8 mouse cellular contexts compared by ENCODE assay signal in genomic region chr9:104444906-104445305, GRCm38 (mm10).
A peak's percentile ranks its signal among the peaks of the same experiment; 100 is the strongest.
DNase-seq lines count a peak whose midpoint lies in the region; ATAC-seq and TF ChIP-seq lines count a peak whose summit lies in the region.

No protein-coding gene starts in this region.

- H3K27ac ChIP-seq in heart, adult 2 months, result no peak overlapping the region
- H3K27ac ChIP-seq in cerebellum, adult 2 months (ENCODE audit: insufficient read depth, low read length), result no peak overlapping the region
- H3K27ac ChIP-seq in liver, embryonic 14.5 days, result no peak overlapping the region

- TF ChIP-seq EP300 in heart, adult 2 months (IDR thresholded peaks at IDR 0.05; ENCODE audit: insufficient read depth, low read depth, low read length), result no peak
- no peak for TF ChIP-seq EP300 in liver, embryonic 14.5 days (IDR thresholded peaks at IDR 0.05; ENCODE audit: low read depth)

- TF ChIP-seq CTCF in heart, adult 2 months (IDR thresholded peaks at IDR 0.05), result peak; percentile 71
- TF ChIP-seq CTCF in E14TG2a.4 (conservative IDR thresholded peaks at IDR 0.05; ENCODE audit: low read length), result peak; percentile 27
- TF ChIP-seq CTCF in cerebellum, adult 2 months (IDR thresholded peaks at IDR 0.05; ENCODE audit: borderline replicate concordance, insufficient read depth, low read depth, low read length), result peak; percentile 63; the same call in 1 of the 2 replicates
- TF ChIP-seq CTCF in liver, embryonic 14.5 days (IDR thresholded peaks at IDR 0.05; ENCODE audit: low read depth), result peak; percentile 73

- H3K4me3 ChIP-seq in heart, adult 2 months, result no peak overlapping the region
- H3K4me3 ChIP-seq in E14TG2a.4 (replicated peaks; ENCODE audit: low read length), result no peak overlapping the region
- no peak overlapping the region for H3K4me3 ChIP-seq in cerebellum, adult 2 months (replicated peaks; ENCODE audit: insufficient read depth, low read depth, low read length)
- H3K4me3 ChIP-seq in liver, embryonic 14.5 days (ENCODE audit: insufficient read depth in 1 of 2, low read depth in 2 of 2, low read length in 2 of 2), result no peak overlapping the region

- no peaks in the 10 kb centered on the region for H3K27me3 ChIP-seq in heart, adult 2 months (ENCODE audit: control insufficient read depth, insufficient read depth, low read length)
- no peaks in the 10 kb centered on the region for H3K27me3 ChIP-seq in E14TG2a.4 (ENCODE audit: insufficient read depth, low read length)
- H3K27me3 ChIP-seq in cerebellum, adult 2 months (ENCODE audit: control insufficient read depth, insufficient read depth, low read length), result no peaks in the 10 kb centered on the region
- H3K27me3 ChIP-seq in liver, embryonic 14.5 days (ENCODE audit: control insufficient read depth, insufficient read depth, low read length), result no peaks in the 10 kb centered on the region

- no peak overlapping the region for H3K9ac ChIP-seq in heart, adult 2 months (ENCODE audit: low read depth, low read length)
- H3K9ac ChIP-seq in liver, embryonic 14.5 days (replicated peaks), result no peak overlapping the region

- H3K9me3 ChIP-seq in E14TG2a.4 (ENCODE audit: low read length), result peaks cover 7% of the 10 kb centered on the region; the same call in 1 of the 2 replicates
- no peaks in the 10 kb centered on the region for H3K9me3 ChIP-seq in liver, embryonic 14.5 days (ENCODE audit: control insufficient read depth, low read length)

- no peaks in the 10 kb centered on the region for H3K36me3 ChIP-seq in heart, adult 2 months (ENCODE audit: control insufficient read depth, insufficient read depth, low read length)
- H3K36me3 ChIP-seq in E14TG2a.4 (ENCODE audit: insufficient read depth, low read length), result no peaks in the 10 kb centered on the region
- H3K36me3 ChIP-seq in liver, embryonic 14.5 days (replicated peaks; ENCODE audit: control insufficient read depth, insufficient read depth, low read depth), result no peaks in the 10 kb centered on the region

- ATAC-seq in liver, embryonic 14.5 days (ENCODE audit: insufficient read depth), result no peak
- no peak for ATAC-seq in erythroblast, adult 5-6 weeks (replicated peaks; ENCODE audit: low FRiP score, poor library complexity, severe bottlenecking)

- H3K4me2 ChIP-seq in liver, embryonic 14.5 days (ENCODE audit: low read depth), result no peak overlapping the region

- no peaks in the 10 kb centered on the region for H3K79me2 ChIP-seq in heart, adult 2 months (replicated peaks; ENCODE audit: control insufficient read depth, insufficient read depth, low read length)

- no peak for TF ChIP-seq POLR2A in heart, adult 2 months (IDR thresholded peaks at IDR 0.05; ENCODE audit: insufficient read depth, low read depth, low read length)
- no peak for TF ChIP-seq POLR2A in cerebellum, adult 2 months (IDR thresholded peaks at IDR 0.05; ENCODE audit: borderline replicate concordance, insufficient read depth, low read length)

- DNase-seq in heart, adult 2 months, result peak; percentile 5 to 32
- DNase-seq in heart, postnatal 25 days (ENCODE audit: low spot score), result no peak
- peak in 1 of 2 experiments; percentile 16 for DNase-seq in cerebellum, adult 2 months
- DNase-seq in kidney, postnatal 10 days, result peak; percentile 51
- DNase-seq in liver, embryonic 14.5 days (ENCODE audit: low read depth in 3 of 3, low spot score in 3 of 3), result peak in 1 of 3 experiments; percentile 20
- peak; percentile 31 to 43 for DNase-seq in right cerebral cortex, postnatal 10 days (ENCODE audit: low spot score in 2 of 2)

- 50% methylated on average over 5 of the region's 5 CpGs for WGBS in heart, adult 2 months
- 48% methylated on average over 5 of the region's 5 CpGs for WGBS in cerebellum, adult 2 months
- 42% methylated on average over 5 of the region's 5 CpGs for WGBS in liver, embryonic 14.5 days (ENCODE audit: insufficient replicate concordance)

- intact Hi-C loops in heart, adult 2 months (cut with DNase I), result no loop called here
- intact Hi-C loops in heart, postnatal 25 days (cut with DNase I), result no loop called here

- no peaks in the 10 kb centered on the region for H3K4me1 ChIP-seq in heart, adult 2 months (ENCODE audit: control insufficient read depth, insufficient read depth, low read length)
- no peaks in the 10 kb centered on the region for H3K4me1 ChIP-seq in E14TG2a.4 (replicated peaks; ENCODE audit: low read depth, low read length)
- H3K4me1 ChIP-seq in cerebellum, adult 2 months (ENCODE audit: control insufficient read depth, insufficient read depth, low read length), result no peaks in the 10 kb centered on the region
- H3K4me1 ChIP-seq in liver, embryonic 14.5 days (replicated peaks; ENCODE audit: control insufficient read depth in 2 of 2, insufficient read depth in 2 of 2, low read length in 1 of 2), result no peaks in the 10 kb centered on the region
